Mouse (Mus musculus) limb, embryonic 14.5 days (tissue): ENCODE data around the gene Ebf1. TPM values are rescaled to one million over a fixed set of nuclear protein-coding genes. Genes with fewer than 3 reads are reported as not detected.

Experiments
- ATAC-seq: fragments of 200-750 bp; cut with Nextera tagmentation; 2 replicates; pipeline ENCODE4 v1.8.0; 2017; ENCODE audit warnings: low read depth, moderate number of reproducible peaks, moderate TSS enrichment; ENCODE audit not compliant: low FRiP score
- DNase-seq: peaks from one replicate; pipeline ENCODE4 v3.0.0-alpha.2; 2015; ENCODE audit warnings: low spot score
- H3K27ac ChIP-seq: fragments of 300-500 bp; sonication (generic); replicated peaks from 2 replicates; pipeline ENCODE4 v1.5.1; 2014; ENCODE audit warnings: low read depth, mild to moderate bottlenecking, low read length, moderate library complexity, mixed read lengths
- H3K27me3 ChIP-seq: fragments of 300-500 bp; sonication (generic); 2 replicates; pipeline ENCODE4 v1.6.1; 2014; ENCODE audit warnings: low read length, mixed read lengths; ENCODE audit not compliant: control insufficient read depth, insufficient read depth
- H3K36me3 ChIP-seq: fragments of 300-500 bp; sonication (generic); 2 replicates; pipeline ENCODE4 v1.6.1; 2014; ENCODE audit warnings: mild to moderate bottlenecking, low read length, moderate library complexity, mixed read lengths; ENCODE audit not compliant: control insufficient read depth, insufficient read depth
- H3K4me1 ChIP-seq: fragments of 300-500 bp; sonication (generic); 2 replicates; pipeline ENCODE4 v1.6.1; 2014; ENCODE audit warnings: antibody characterized with exemption, low read length, mixed read lengths; ENCODE audit not compliant: control insufficient read depth, insufficient read depth
- H3K4me2 ChIP-seq: fragments of 300-500 bp; sonication (generic); replicated peaks from 2 replicates; pipeline ENCODE4 v1.6.1; 2014; ENCODE audit warnings: low read depth, mild to moderate bottlenecking, low read length, moderate library complexity; ENCODE audit not compliant: severe bottlenecking
- H3K4me3 ChIP-seq: fragments of 300-500 bp; sonication (generic); replicated peaks from 2 replicates; pipeline ENCODE4 v1.5.1; 2014; ENCODE audit warnings: low read length
- H3K9ac ChIP-seq: fragments of 300-500 bp; sonication (generic); 2 replicates; pipeline ENCODE4 v1.6.1; 2014; ENCODE audit warnings: mild to moderate bottlenecking, low read depth, low read length, moderate library complexity; ENCODE audit not compliant: severe bottlenecking
- H3K9me3 ChIP-seq: fragments of 300-500 bp; sonication (generic); 2 replicates; pipeline ENCODE4 v1.6.1; 2016; ENCODE audit warnings: low read length; ENCODE audit not compliant: control insufficient read depth
- POLR2A ChIP-seq: fragments of 200-500 bp; IDR thresholded peaks from 2 replicates; pipeline ENCODE4 v1.8.0; 2012; ENCODE audit warnings: inconsistent platforms, mild to moderate bottlenecking, moderate library complexity, borderline replicate concordance; ENCODE audit not compliant: insufficient read depth, insufficient read length; ENCODE audit errors: extremely low read depth
- WGBS: fragments of 180-500 bp; shearing (Covaris S2); extraction: QIAGEN DNeasy Blood & Tissue Kit; methylation state at CpG from one replicate; pipeline ENCODE4 v1.1.7; 2014; 5-methylcytosine and 5-hydroxymethylcytosine counted together
- polyA plus RNA-seq, 2 experiments: library from polyadenylated mRNA; depleted of rRNA in 1 of 2; stranded (reverse) in 1 of 2; unstranded in 1 of 2; fragments of >200 nt; fragmentation: Nextera tagmentation in 1 of 2; extraction: Ambion mirVana in 1 of 2; gene quantifications; 2 replicates each; pipeline versions ENCODE4 v1.2.1 to v1.2.3; 2012 to 2014

The Ebf1 gene
- polyA plus RNA-seq, 2 experiments = 42.9 to 71.4 TPM

- Histone ChIP-seq H3K4me1 (no peaks in the 10 kb centered on the region), H3K27me3 (no peaks in the 10 kb centered on the region), H3K27ac (no peak overlapping the region), H3K36me3 (no peaks in the 10 kb centered on the region), H3K4me2 (no peak overlapping the region), H3K9me3 (no peaks in the 10 kb centered on the region), H3K4me3 (no peak overlapping the region), H3K9ac (no peak overlapping the region)
- TF ChIP-seq POLR2A = no peak
- DNase-seq (no peak), ATAC-seq (no peak)
- 81% methylated on average over 7 of the region's 7 CpGs for WGBS
Measured at GRCm38 (mm10) chr11:45055744-45056610, 438.9 kb downstream of the Ebf1 start.

Other genes starting within 250 kb of the Ebf1 start
- gene Il12b, start 217.3 kb upstream of the Ebf1 start, polyA plus RNA-seq (2012; rRNA removed) = 0.04 and 0.06 TPM in 2 replicates
- 0.26 TPM in 1 of 2 replicates, not detected in the other for gene Il12b, start 217.3 kb upstream of the Ebf1 start, polyA plus RNA-seq (2014; fragmentation: Nextera tagmentation; extraction: Ambion mirVana)
- gene Ublcp1, start 146.8 kb upstream of the Ebf1 start, polyA plus RNA-seq (2012; rRNA removed) = 49.5 and 60.6 TPM in 2 replicates
- gene Ublcp1, start 146.8 kb upstream of the Ebf1 start, polyA plus RNA-seq (2014; fragmentation: Nextera tagmentation; extraction: Ambion mirVana) = 64.5 and 66.5 TPM in 2 replicates
- gene Rnf145, start 98.4 kb upstream of the Ebf1 start, polyA plus RNA-seq (2012; rRNA removed) = 92.1 and 160 TPM in 2 replicates
- 84.5 and 105 TPM in 2 replicates for gene Rnf145, start 98.4 kb upstream of the Ebf1 start, polyA plus RNA-seq (2014; fragmentation: Nextera tagmentation; extraction: Ambion mirVana)